Mouse (Mus musculus) adrenal gland (tissue): ENCODE measurements at regions not wholly inside any gene's neighbourhood (a gene's known extent, or its start where the extent isn't known, plus 50 kb on each side); places are given as distances from the start of the nearest gene placed in this dataset.

ENCODE experiments used
- intact Hi-C: fragments of 180-260 bp; cut with DNase I; formaldehyde crosslinking; loops from one replicate; pipeline ENCODE4 v1.15.1; 2025

DNA sequence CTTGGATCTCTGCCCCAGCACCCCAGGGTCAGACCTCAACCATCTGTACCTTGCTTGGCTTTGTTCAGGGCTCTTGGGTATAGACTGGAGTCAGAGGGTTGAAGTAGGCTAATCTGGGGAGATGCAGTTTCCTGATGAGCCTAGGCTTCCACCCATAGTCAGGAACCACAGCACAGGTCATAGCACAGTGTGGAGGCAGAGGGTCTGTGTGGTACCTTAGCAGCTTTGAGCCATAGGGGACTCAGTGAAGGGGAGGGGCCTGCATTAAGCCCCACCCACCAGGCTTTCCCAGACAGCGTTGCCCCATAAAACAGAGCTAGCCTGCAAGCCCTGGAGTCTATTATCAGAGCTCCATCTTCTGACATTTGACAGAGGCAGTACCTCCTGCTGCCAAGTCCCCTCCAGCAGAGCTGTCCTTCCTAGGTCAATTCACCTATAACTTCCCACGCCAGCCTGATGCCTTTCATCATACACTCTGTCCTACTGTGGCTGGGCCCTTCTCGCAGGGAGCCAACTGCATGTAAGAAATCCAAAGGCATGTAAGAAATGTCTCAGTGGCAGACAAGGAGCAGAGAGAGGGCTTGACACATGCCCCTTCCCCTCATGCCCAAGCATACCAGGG lies 54.5 kb upstream of the A530016L24Rik start:
- intact Hi-C loops: no loop called here

DNA sequence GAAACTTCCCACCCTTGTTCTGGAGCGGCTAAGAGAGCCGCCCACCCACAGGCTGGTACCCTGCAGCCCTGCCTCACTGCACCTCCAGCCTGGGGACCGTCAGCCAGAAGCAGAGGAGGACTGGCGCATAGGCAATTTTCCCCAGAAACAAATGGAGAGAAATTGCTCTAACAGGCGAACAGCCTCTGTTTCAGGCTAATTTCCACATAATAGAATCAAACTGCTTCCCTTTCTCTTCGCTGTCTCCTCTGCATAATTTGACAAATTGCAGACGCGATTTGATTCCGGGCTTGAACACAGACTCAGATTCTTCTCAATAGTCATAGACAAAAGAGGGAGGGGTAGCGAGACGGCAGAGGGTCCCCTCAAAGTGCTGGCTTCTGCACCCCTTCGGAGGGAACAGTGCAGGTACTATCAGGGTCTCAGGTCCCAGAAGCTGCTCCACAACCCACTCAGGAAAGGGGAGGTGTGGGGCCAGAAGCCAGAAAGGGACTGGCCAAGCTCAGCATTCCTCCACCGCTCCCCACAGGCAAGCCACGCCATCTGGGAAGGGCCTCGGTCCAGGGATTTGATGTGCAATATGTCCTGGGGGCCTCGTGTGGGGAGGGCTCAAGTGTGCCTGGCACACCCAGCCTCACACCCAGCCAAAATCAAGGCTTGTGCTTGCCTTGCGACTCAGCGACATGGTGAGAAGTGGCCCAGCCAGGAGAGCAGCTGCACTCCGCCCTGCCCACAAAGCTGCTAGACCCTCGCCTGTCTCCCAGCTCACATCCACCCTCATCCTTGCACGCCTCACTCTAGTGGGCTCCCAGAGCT lies 53.7 kb upstream of the A530016L24Rik start:
- intact Hi-C loops: no loop called here

DNA sequence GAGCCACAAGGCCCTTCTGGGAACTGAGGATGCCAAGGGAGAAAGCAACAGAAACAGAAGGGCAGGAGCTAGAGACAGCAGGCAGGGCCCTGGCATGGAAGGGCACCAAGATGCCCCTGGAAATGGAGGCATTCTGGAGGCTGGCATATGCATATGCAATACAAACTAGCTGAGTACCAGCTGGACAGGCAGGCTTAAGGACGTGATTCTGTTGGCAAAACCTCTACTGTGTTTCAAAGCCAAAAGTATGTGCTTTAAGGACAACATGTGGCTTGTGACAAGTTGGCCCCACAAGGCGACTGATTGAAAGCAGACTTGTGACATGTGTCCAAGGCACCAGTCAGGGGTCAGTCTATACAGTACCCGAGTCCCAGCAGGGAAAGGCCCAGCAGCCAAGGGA lies 52.2 kb upstream of the A530016L24Rik start:
- intact Hi-C loops: no loop called here

DNA sequence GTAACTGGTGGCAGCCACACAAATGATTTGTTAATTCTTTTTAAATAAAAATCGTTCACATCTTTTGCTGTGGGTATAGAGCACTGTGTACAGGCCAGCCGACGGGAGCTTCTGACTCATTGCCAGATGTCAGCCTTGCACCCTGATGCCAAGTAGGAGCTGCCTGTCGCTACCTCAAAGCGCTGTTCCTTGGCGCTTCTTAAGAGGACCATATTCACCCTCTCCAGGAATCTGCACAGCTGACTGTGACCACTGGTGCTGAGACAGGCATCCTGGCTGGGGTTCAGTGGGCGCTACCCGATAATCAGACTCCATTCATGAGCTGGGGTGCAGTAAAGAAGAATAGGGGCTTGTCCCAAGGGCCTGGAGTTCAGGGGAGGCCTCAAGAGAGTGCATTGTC lies 51.0 kb upstream of the A530016L24Rik start:
- intact Hi-C loops: no loop called here
